Mouse (Mus musculus): ENCODE data around the gene Tubb2b. TPM values are rescaled to one million over a fixed set of nuclear protein-coding genes. Genes with fewer than 3 reads are reported as not detected.
"Not testable (repeated sequence)": the region's sequence is repeated elsewhere in the genome, so short reads cannot be mapped to it uniquely, and the experiment has no call there.

The Tubb2b gene
- total RNA-seq, 2 experiments from 2014 or later = 192 to 215 TPM

- no peak for DNase-seq (ENCODE audit: low spot score in 2 of 2)
Measured at GRCm38 (mm10) chr13:34109677-34110058, 20.6 kb downstream of the Tubb2b start.

- DNase-seq (ENCODE audit: low spot score in 2 of 2) = no peak
Measured at GRCm38 (mm10) chr13:34109035-34109676, 21.1 kb downstream of the Tubb2b start.

GRCm38 (mm10) chr13:34106999-34107398 lies 23.3 kb downstream of the Tubb2b start:
- no peak for DNase-seq (ENCODE audit: low spot score in 2 of 2)

GRCm38 (mm10) chr13:34106256-34106655 lies 24.0 kb downstream of the Tubb2b start:
- DNase-seq (ENCODE audit: low spot score in 2 of 2) = no peak

GRCm38 (mm10) chr13:34105364-34105763 lies 24.9 kb downstream of the Tubb2b start:
- no peak for DNase-seq (ENCODE audit: low spot score in 2 of 2)

GRCm38 (mm10) chr13:34101908-34102307 lies 28.4 kb downstream of the Tubb2b start:
- no peak for DNase-seq (ENCODE audit: low spot score in 2 of 2)

- DNase-seq (ENCODE audit: low spot score in 2 of 2) = no peak
Measured at GRCm38 (mm10) chr13:34101247-34101646, 29.0 kb downstream of the Tubb2b start.

- DNase-seq (ENCODE audit: low spot score in 2 of 2) = no peak
Measured at GRCm38 (mm10) chr13:34100733-34101132, 29.5 kb downstream of the Tubb2b start.

GRCm38 (mm10) chr13:34097086-34097485 lies 33.2 kb downstream of the Tubb2b start:
- DNase-seq (ENCODE audit: low spot score in 2 of 2) = no peak

GRCm38 (mm10) chr13:34096455-34096854 lies 33.8 kb downstream of the Tubb2b start:
- no peak for DNase-seq (ENCODE audit: low spot score in 2 of 2)

- peak; percentile 87 to 92 for DNase-seq (ENCODE audit: low spot score in 2 of 2)
Measured at GRCm38 (mm10) chr13:34095542-34096435, 34.5 kb downstream of the Tubb2b start.

GRCm38 (mm10) chr13:34089358-34089757 lies 40.9 kb downstream of the Tubb2b start:
- DNase-seq (ENCODE audit: low spot score in 2 of 2) = no peak

GRCm38 (mm10) chr13:34088871-34089288 lies 41.4 kb downstream of the Tubb2b start:
- peak in 1 of 2 experiments; percentile 29 for DNase-seq (ENCODE audit: low spot score in 2 of 2)

- not testable (repeated sequence) for DNase-seq (ENCODE audit: low spot score in 2 of 2)
Measured at GRCm38 (mm10) chr13:34088201-34088649, 42.0 kb downstream of the Tubb2b start.

- no peak for DNase-seq (ENCODE audit: low spot score in 2 of 2)
Measured at GRCm38 (mm10) chr13:34087052-34087812, 43.0 kb downstream of the Tubb2b start.

- DNase-seq (ENCODE audit: low spot score in 2 of 2) = peak in 1 of 2 experiments; percentile 36
Measured at GRCm38 (mm10) chr13:34084026-34084750, 46.1 kb downstream of the Tubb2b start.

- no peak for DNase-seq (ENCODE audit: low spot score in 2 of 2)
Measured at GRCm38 (mm10) chr13:34081926-34082325, 48.3 kb downstream of the Tubb2b start.

GRCm38 (mm10) chr13:34079801-34080200 lies 50.5 kb downstream of the Tubb2b start:
- DNase-seq (ENCODE audit: low spot score in 2 of 2) = no peak

GRCm38 (mm10) chr13:34078500-34079280 lies 51.6 kb downstream of the Tubb2b start:
- DNase-seq (ENCODE audit: low spot score in 2 of 2) = no peak

Measured in layer of hippocampus, adult 18-20 months (tissue).